Mouse (Mus musculus) limb, embryonic 11.5 days (tissue): ENCODE results near the gene Dcaf4. TPM values are rescaled to one million over a fixed set of nuclear protein-coding genes. Genes with fewer than 3 reads are reported as not detected.

Experiments
- ATAC-seq: fragments of 200-750 bp; cut with Nextera tagmentation; 2 replicates; pipeline ENCODE4 v1.8.0; 2017; ENCODE audit warnings: low read depth; ENCODE audit not compliant: insufficient number of reproducible peaks, low FRiP score, low TSS enrichment
- DNase-seq: peaks from one replicate; pipeline ENCODE4 v3.0.0-alpha.2; 2015; ENCODE audit warnings: low spot score
- H3K27ac ChIP-seq: fragments of 300-500 bp; sonication (generic); replicated peaks from 2 replicates; pipeline ENCODE4 v1.5.1; 2014; ENCODE audit warnings: low read depth, mild to moderate bottlenecking, low read length
- H3K27me3 ChIP-seq: fragments of 300-500 bp; sonication (generic); 2 replicates; pipeline ENCODE4 v1.6.1; 2014; ENCODE audit warnings: mild to moderate bottlenecking, low read length, mixed read lengths; ENCODE audit not compliant: control insufficient read depth, insufficient read depth
- H3K36me3 ChIP-seq: fragments of 300-500 bp; sonication (generic); 2 replicates; pipeline ENCODE4 v1.6.1; 2014; ENCODE audit warnings: mild to moderate bottlenecking, low read length, moderate library complexity, mixed read lengths; ENCODE audit not compliant: control insufficient read depth, insufficient read depth
- H3K4me1 ChIP-seq: fragments of 300-500 bp; sonication (generic); 2 replicates; pipeline ENCODE4 v1.6.1; 2014; ENCODE audit warnings: low read length, mixed read lengths; ENCODE audit not compliant: control insufficient read depth, insufficient read depth
- H3K4me2 ChIP-seq: fragments of 300-500 bp; sonication (generic); 2 replicates; pipeline ENCODE4 v1.6.1; 2014; ENCODE audit warnings: low read depth, mild to moderate bottlenecking, moderate library complexity; ENCODE audit not compliant: severe bottlenecking
- H3K4me3 ChIP-seq: fragments of 300-500 bp; sonication (generic); 2 replicates; pipeline ENCODE4 v1.5.1; 2014; ENCODE audit warnings: low read depth, low read length
- H3K9ac ChIP-seq: fragments of 300-500 bp; sonication (generic); 2 replicates; pipeline ENCODE4 v1.6.1; 2014; ENCODE audit warnings: mild to moderate bottlenecking, low read length
- H3K9me3 ChIP-seq: fragments of 300-500 bp; sonication (generic); 2 replicates; pipeline ENCODE4 v1.6.1; 2016; ENCODE audit warnings: low read length; ENCODE audit not compliant: control insufficient read depth
- WGBS: fragments of 180-500 bp; shearing (Covaris S2); extraction: QIAGEN DNeasy Blood & Tissue Kit; methylation state at CpG from one replicate; pipeline ENCODE4 v1.1.7; 2014; 5-methylcytosine and 5-hydroxymethylcytosine counted together
- polyA plus RNA-seq: library from polyadenylated mRNA; unstranded; fragments of >200 nt; fragmentation: Nextera tagmentation; extraction: Ambion mirVana; gene quantifications from 2 replicates; pipeline ENCODE4 v1.2.1, GENCODE M21; 2014

Dcaf4 gene
- polyA plus RNA-seq, 1 experiment from 2014 or later = 28.1 TPM

DNA sequence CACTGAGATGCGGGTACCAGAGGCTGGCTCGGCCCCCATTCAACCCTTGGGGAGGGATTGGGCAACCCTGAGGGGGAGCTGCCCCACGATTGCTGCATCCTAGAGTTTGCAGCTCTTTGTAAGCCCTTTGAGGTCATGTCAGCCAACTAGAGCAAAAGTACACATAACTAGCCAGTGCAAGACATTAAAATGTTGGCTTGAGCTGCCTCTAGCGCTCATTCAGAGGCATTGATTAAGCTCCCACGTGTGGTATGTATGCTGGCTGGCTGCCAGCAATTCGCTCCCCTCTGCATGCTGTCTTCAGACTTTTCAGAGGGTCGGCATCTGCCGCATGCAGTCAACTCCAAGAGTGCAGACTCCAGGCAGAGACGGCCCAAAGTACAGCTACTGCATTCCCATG, 15.8 kb downstream of the Dcaf4 start:
- no peak overlapping the region for H3K27ac ChIP-seq
- H3K9me3 ChIP-seq = no peaks in the 10 kb centered on the region
- H3K27me3 ChIP-seq = no peaks in the 10 kb centered on the region
- H3K4me1 ChIP-seq = 0 out of 2 replicates have a peak, but pooled peaks cover 3% of the 10 kb centered on the region
- ATAC-seq (no peak), DNase-seq (no peak)
- H3K4me2 ChIP-seq = no peak overlapping the region
- H3K9ac ChIP-seq = no peak overlapping the region
- H3K4me3 ChIP-seq = no peak overlapping the region
- 84% methylated on average over 9 of the region's 9 CpGs for WGBS
- peaks cover 6% of the 10 kb centered on the region for H3K36me3 ChIP-seq

DNA sequence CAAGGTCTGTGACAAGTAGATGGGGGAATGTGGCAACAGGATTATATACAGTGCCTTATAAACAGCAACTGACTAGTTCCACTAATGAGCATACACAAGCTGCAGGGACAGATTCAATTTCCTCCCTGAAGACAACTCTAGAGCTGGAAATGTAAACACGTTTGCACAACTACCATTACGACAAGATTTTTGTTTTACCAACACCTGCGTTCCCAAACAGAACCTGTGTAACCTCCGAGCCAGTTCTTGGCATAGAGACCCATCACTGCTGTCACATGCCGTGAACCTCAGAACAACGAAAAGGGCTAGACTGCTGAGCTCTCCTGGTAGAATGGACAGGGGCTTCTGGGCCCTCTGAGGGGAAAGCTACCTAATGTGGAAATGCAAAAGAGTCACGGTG, 23.7 kb downstream of the Dcaf4 start:
- peaks cover 14% of the 10 kb centered on the region for H3K36me3 ChIP-seq
- 83% methylated on average over 7 of the region's 7 CpGs for WGBS
- H3K27me3 ChIP-seq = no peaks in the 10 kb centered on the region
- no peak overlapping the region for H3K4me3 ChIP-seq
- ATAC-seq (no peak), DNase-seq (no peak)
- no peak overlapping the region for H3K4me2 ChIP-seq
- H3K27ac ChIP-seq = no peak overlapping the region
- H3K9me3 ChIP-seq = no peaks in the 10 kb centered on the region
- no peak overlapping the region for H3K9ac ChIP-seq
- no peaks in the 10 kb centered on the region for H3K4me1 ChIP-seq

DNA sequence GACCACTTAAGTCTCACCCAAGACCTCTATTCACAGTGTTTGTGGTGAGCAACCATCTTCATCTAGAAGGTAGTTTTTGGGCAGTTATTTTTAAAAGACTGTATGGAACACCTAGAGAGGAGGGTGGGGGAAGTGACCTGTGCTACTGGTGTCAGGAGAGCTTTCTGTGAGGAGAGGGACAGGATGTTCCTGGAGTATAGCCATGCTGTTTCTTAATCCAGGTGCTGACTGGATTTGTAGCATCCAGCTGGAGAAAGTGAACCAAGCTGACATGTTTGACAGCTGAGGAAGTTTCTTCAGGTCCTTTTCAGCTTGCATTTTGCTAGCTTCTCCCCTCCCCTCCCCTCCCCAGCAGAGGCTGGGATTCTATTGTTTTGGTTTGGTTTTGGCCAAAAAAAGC, 24.5 kb downstream of the Dcaf4 start:
- no peaks in the 10 kb centered on the region for H3K27me3 ChIP-seq
- no peak overlapping the region for H3K4me2 ChIP-seq
- ATAC-seq = no peak
- no peak overlapping the region for H3K9ac ChIP-seq
- H3K36me3 ChIP-seq = peaks cover 8% of the 10 kb centered on the region; the same call in 1 of the 2 replicates
- H3K27ac ChIP-seq = no peak overlapping the region
- H3K4me1 ChIP-seq = no peaks in the 10 kb centered on the region
- DNase-seq = no peak
- no peak overlapping the region for H3K4me3 ChIP-seq
- H3K9me3 ChIP-seq = no peaks in the 10 kb centered on the region

DNA sequence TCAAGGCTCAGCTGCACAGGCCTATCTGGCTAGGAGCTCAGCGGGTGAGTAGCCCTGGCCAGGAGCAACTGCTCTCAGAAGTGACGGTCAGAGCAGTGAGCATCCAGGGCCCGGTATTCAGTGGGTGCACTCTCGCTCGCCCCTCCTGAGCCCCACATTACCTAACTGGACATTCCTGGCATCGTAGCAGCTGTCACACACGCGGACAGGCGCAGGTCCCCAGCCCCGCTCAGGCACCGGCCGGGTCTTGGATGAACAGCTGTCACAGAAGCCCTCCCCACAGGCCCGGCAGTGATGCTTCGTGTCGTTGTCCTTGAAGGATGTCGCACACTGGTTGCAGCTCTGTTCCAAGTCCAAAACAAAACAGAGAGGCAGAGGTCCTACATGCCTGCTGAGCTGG, 31.0 kb downstream of the Dcaf4 start:
- DNase-seq (no peak), ATAC-seq (no peak)
- Histone ChIP-seq H3K9ac (no peak overlapping the region), H3K27ac (no peak overlapping the region), H3K4me2 (no peak overlapping the region), H3K27me3 (no peaks in the 10 kb centered on the region), H3K4me3 (no peak overlapping the region), H3K9me3 (no peaks in the 10 kb centered on the region), H3K36me3 (peaks cover 18% of the 10 kb centered on the region), H3K4me1 (no peaks in the 10 kb centered on the region)
- WGBS = 94% methylated on average over 16 of the region's 16 CpGs

DNA sequence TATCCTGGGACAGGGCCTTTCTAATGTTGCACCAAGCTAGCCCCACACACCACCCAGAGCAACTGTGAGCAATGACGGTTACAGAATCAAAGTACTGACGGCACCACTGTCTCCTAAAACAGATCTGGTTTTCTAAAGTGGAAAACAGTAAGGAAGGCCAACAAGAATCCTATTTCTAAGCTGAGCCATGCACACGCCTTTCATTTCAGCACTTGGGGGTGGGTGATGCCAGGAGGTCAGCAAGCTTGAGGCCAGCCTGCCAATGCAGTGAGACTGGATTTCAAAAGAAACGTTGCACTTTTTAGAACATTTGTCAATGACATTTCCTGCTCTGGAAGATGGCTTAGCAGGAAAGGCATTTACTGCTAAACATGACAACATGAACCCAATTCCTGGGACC, 33.5 kb downstream of the Dcaf4 start:
- Histone ChIP-seq H3K36me3 (peaks cover 16% of the 10 kb centered on the region), H3K4me1 (no peaks in the 10 kb centered on the region), H3K27me3 (no peaks in the 10 kb centered on the region), H3K27ac (no peak overlapping the region), H3K9me3 (no peaks in the 10 kb centered on the region), H3K4me3 (no peak overlapping the region), H3K9ac (no peak overlapping the region), H3K4me2 (no peak overlapping the region)
- 86% methylated on average over 4 of the region's 4 CpGs for whole genome bisulfite sequencing
- DNase-seq (no peak), ATAC-seq (no peak)

DNA sequence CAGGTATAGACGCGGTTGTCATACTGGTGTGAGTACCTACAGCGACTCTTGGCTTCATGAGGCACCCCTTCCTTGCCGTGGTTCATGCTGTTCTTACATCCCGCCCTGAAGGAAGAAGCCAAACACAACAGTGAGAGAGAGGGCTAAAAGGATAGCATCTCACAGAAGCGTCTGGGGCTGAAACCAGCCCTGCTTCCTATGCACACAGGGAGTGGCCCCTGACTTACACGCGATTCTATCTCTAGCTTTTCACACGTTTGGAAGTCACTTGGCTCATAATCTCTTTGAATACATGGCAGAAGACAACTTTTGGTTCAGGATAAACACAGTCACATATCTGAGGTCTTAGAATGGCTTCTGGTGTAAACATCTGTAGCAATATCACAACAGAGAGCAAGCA, 35.3 kb downstream of the Dcaf4 start:
- Histone ChIP-seq H3K27me3 (no peaks in the 10 kb centered on the region), H3K9ac (no peak overlapping the region), H3K4me2 (no peak overlapping the region), H3K4me1 (no peaks in the 10 kb centered on the region), H3K36me3 (peaks cover 15% of the 10 kb centered on the region), H3K27ac (no peak overlapping the region), H3K4me3 (no peak overlapping the region), H3K9me3 (no peaks in the 10 kb centered on the region)
- ATAC-seq (no peak), DNase-seq (no peak)
- WGBS = 67% methylated on average over 9 of the region's 9 CpGs

DNA sequence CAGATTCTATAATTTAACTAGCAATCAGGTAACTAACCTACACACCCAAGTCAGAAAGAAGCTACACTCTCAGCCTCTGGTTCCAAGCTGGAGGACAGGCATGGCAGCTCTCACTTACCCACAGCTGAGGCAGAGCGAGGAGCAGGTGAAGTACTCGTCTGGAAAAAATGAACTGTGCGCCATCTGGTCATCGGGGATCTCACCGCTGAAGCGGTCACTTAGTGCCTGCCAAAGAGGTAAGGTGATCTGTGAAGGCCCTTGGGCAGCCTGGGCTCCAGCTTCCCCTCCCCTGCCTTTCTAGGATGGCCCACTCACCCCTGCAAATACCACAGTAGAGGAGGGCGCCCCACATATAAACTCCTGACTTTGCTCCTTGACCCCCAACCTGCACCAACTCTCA, 38.2 kb downstream of the Dcaf4 start:
- Histone ChIP-seq H3K27ac (no peak overlapping the region), H3K9me3 (no peaks in the 10 kb centered on the region), H3K9ac (no peak overlapping the region), H3K4me1 (no peaks in the 10 kb centered on the region), H3K4me2 (no peak overlapping the region), H3K27me3 (no peaks in the 10 kb centered on the region), H3K4me3 (no peak overlapping the region), H3K36me3 (peaks cover 13% of the 10 kb centered on the region)
- DNase-seq (no peak), ATAC-seq (no peak)
- 88% methylated on average over 7 of the region's 7 CpGs for WGBS

DNA sequence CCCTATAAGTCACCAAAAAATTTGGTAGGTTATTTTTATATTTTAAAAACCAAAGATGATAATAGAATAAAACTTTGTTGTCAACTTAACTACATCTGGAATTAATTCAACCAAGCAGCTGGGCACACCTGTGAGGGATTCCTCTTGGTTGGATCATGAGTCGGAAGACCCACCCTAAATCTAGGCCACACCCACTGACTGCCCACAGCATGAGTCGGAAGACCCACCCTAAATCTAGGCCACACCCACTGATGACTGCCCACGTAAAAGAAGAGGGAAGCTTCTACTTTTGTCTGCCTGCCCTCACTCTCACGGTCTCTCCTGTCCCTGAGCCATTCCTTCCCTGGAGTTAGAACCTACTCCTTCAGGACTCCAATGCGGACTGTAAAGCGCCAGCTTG, 39.9 kb downstream of the Dcaf4 start:
- Histone ChIP-seq H3K4me1 (no peaks in the 10 kb centered on the region), H3K27ac (no peak overlapping the region), H3K9me3 (no peaks in the 10 kb centered on the region), H3K36me3 (peaks cover 8% of the 10 kb centered on the region), H3K4me3 (no peak overlapping the region), H3K4me2 (no peak overlapping the region), H3K27me3 (no peaks in the 10 kb centered on the region), H3K9ac (no peak overlapping the region)
- WGBS = 65% methylated on average over 6 of the region's 6 CpGs
- no peak; the same call in 1 of the 2 replicates for ATAC-seq
- DNase-seq = no peak

DNA sequence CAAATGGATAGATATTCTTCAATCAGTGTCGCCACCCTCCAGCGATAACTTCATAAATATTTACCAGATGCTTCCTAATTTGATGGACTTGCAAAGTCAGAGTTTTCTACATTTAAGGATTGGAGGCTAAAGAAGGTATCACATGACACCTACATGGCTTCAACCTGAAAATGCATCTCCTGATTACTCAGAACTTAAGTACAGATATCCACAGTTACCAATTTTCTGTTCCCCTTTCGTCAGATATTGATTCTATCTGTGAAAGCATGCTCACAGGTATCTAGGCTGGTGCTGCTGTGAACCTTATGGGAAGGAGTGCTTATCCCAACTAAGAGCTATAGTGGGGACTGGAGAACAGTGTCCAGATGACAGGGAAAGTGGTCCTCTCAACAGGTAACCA, 42.3 kb downstream of the Dcaf4 start:
- Histone ChIP-seq H3K9ac (no peak overlapping the region), H3K27me3 (no peaks in the 10 kb centered on the region), H3K36me3 (peaks cover 7% of the 10 kb centered on the region), H3K4me3 (no peak overlapping the region), H3K4me2 (no peak overlapping the region), H3K27ac (no peak overlapping the region), H3K4me1 (no peaks in the 10 kb centered on the region), H3K9me3 (no peaks in the 10 kb centered on the region)
- ATAC-seq (no peak), DNase-seq (no peak)
- WGBS = 98% methylated on average over 3 of the region's 3 CpGs
